Mouse (Mus musculus) cortical plate, adult 2 months (tissue): ENCODE data around the gene Tspan9. TPM values are rescaled to one million over a fixed set of nuclear protein-coding genes. Genes with fewer than 3 reads are reported as not detected.

Experiments used
- H3K27ac ChIP-seq: fragments of 200-500 bp; 2 replicates; pipeline ENCODE4 v1.5.1; 2012; ENCODE audit warnings: low read length, control low read depth, inconsistent platforms; ENCODE audit not compliant: insufficient read depth
- H3K4me1 ChIP-seq: fragments of 200-500 bp; 2 replicates; pipeline ENCODE4 v1.6.1; 2011; ENCODE audit warnings: low read length; ENCODE audit not compliant: control insufficient read depth, insufficient read depth
- H3K4me3 ChIP-seq: fragments of 200-500 bp; 2 replicates; pipeline ENCODE4 v1.5.1; 2011; ENCODE audit warnings: mild to moderate bottlenecking, low read length, control low read depth; ENCODE audit not compliant: insufficient read depth
- CTCF ChIP-seq: fragments of 200-500 bp; IDR thresholded peaks from 2 replicates; pipeline ENCODE4 v1.5.1; 2011; ENCODE audit warnings: mild to moderate bottlenecking, control low read depth, low read length; ENCODE audit not compliant: insufficient read depth; ENCODE audit errors: extremely low read depth
- POLR2A ChIP-seq: fragments of 200-500 bp; IDR thresholded peaks from 2 replicates; pipeline ENCODE4 v1.6.1; 2011; ENCODE audit warnings: mild to moderate bottlenecking, low read length, control low read depth; ENCODE audit not compliant: insufficient read depth; ENCODE audit errors: extremely low read depth
- polyA plus RNA-seq: library from polyadenylated mRNA; depleted of rRNA; stranded (reverse); fragments of >200 nt; gene quantifications from 2 replicates; pipeline ENCODE4 v1.2.3, GENCODE M21; 2012

Tspan9 gene
- polyA plus RNA-seq, 1 experiment = 55.5 TPM

DNA sequence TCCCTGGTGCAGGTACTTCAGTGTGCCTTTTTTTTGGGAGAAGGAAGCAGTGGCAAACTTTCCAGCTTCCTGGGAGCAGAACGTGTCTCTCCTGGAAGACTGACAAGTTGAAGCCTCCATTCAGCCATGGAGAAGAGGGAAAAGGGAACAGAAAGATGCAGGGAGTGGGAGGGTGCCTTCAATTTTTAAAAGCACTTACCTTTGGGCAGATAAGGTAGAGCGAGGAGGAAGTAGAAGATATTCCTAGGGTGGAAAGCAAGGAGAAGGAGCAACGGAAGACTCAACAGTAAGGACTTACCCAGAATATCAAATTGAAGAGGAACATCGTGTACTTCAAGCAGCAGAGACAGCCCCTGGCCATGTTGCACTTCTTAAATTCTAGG is 109.5 kb downstream of the Tspan9 start:
- H3K27ac ChIP-seq = no peak overlapping the region
- H3K4me1 ChIP-seq = peaks cover 3% of the 10 kb centered on the region
- TF ChIP-seq CTCF (no peak), POLR2A (no peak)
- peak overlapping the region; percentile 51 for H3K4me3 ChIP-seq

DNA sequence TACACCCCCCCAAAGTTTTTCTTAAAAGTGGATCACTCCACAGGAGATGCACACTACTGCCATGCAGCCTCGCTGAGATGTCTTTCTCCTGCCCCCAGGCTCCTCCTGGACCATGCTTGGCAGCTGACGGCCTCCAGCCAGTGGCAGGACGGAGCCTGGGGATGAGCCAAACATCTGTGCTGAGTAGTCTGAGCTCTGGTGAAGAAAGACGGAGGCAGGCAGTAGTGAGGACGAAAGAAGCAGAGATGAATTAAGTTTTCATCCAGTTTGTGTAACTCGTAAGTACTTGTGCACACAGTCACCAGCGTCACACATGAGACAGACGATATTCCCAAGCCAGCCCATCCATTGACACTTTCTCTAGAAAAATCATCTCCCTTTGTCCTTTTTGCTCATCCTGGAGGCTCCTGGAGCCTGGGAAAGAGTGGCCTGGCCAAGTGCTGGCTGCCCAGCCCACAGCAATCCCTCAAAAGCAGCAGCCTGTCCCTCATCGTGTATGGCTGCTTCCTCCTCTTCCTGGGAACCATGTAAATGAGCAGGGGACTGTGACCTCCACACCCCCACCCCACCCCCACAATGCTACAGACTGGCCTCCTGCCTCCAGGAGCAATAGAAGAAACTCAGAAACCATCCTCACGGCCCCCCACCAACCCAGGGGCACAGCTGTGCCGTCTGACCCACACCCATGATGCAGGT is 110.1 kb downstream of the Tspan9 start:
- no peak overlapping the region for H3K27ac ChIP-seq
- peak overlapping the region; percentile 51 for H3K4me3 ChIP-seq
- H3K4me1 ChIP-seq = peaks cover 3% of the 10 kb centered on the region
- TF ChIP-seq CTCF (no peak), POLR2A (no peak)

- H3K27ac ChIP-seq = no peak overlapping the region
- peak overlapping the region; percentile 11; the same call in 1 of the 2 replicates for H3K4me3 ChIP-seq
- peak; percentile 76 for TF ChIP-seq CTCF
- no peak for TF ChIP-seq POLR2A
- H3K4me1 ChIP-seq = peaks cover 3% of the 10 kb centered on the region
Observed at GRCm38 (mm10) chr6:128032252-128033171, 110.9 kb downstream of the Tspan9 start.

DNA sequence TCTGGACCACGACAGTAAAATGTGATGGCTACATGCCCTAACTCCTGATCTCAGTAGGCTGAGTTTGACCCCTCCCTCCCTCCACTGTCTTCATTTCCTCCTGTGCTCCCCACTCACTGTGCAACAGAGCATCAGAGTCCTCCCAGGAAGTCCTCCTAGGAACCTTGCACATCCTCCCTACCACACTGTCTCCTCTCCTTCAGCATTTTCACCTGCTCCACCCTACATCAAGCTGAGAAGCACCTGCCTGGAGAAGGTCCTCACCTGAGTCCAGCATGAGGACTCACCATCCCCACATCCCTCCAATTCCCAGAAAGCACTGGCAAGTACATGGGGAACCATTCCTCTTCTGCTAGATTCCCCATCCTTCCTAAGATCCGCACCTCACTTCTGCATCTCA is 111.8 kb downstream of the Tspan9 start:
- no peak overlapping the region for H3K4me3 ChIP-seq
- H3K27ac ChIP-seq = no peak overlapping the region
- peaks cover 3% of the 10 kb centered on the region for H3K4me1 ChIP-seq
- TF ChIP-seq CTCF (no peak), POLR2A (no peak)

- Histone ChIP-seq H3K27ac (no peak overlapping the region), H3K4me3 (no peak overlapping the region), H3K4me1 (peaks cover 3% of the 10 kb centered on the region)
- TF ChIP-seq CTCF (no peak), POLR2A (no peak)
Observed at GRCm38 (mm10) chr6:128031096-128031495, 112.3 kb downstream of the Tspan9 start.

DNA sequence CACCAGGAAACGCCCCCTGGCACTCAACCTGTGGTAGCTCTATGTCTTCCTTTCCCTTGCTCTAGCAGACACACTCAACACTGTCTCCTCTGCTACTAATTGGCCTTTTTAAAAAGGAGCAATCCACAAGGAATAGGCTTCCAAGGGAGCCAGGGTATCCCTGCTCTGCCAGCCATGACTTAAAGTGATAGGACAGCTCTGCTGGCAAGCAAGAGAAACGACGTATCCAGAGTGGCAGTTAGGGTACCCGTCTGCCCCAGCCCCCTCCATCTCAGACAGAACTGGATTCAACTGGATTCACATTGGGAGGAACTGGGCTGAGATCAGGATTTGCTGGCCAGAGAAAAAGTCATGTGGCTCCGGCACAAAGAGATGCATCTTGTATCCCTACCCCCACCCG is 112.9 kb downstream of the Tspan9 start:
- peaks cover 3% of the 10 kb centered on the region for H3K4me1 ChIP-seq
- no peak overlapping the region for H3K27ac ChIP-seq
- no peak for TF ChIP-seq POLR2A
- no peak for TF ChIP-seq CTCF
- H3K4me3 ChIP-seq = no peak overlapping the region

GRCm38 (mm10) chr6:128029517-128030348 is 113.7 kb downstream of the Tspan9 start:
- H3K4me1 ChIP-seq = peaks cover 3% of the 10 kb centered on the region
- no peak overlapping the region for H3K27ac ChIP-seq
- no peak for TF ChIP-seq CTCF
- no peak for TF ChIP-seq POLR2A
- H3K4me3 ChIP-seq = no peak overlapping the region

- peaks cover 3% of the 10 kb centered on the region; the same call in 1 of the 2 replicates for H3K4me1 ChIP-seq
- TF ChIP-seq CTCF = peak; percentile 31
- no peak for TF ChIP-seq POLR2A
- no peak overlapping the region for H3K27ac ChIP-seq
- no peak overlapping the region for H3K4me3 ChIP-seq
Observed at GRCm38 (mm10) chr6:128028116-128028940, 115.1 kb downstream of the Tspan9 start.
